Mouse (Mus musculus) myocyte (in vitro differentiated cells): ENCODE results near the gene Nmrk1.

Experiments
- CEBPB ChIP-seq: IDR thresholded peaks from 2 replicates; pipeline ENCODE4 v1.6.1; 2011; ENCODE audit warnings: mild to moderate bottlenecking, moderate library complexity; ENCODE audit not compliant: poor library complexity, insufficient read depth, severe bottlenecking
- POLR2A ChIP-seq: IDR thresholded peaks from one replicate; pipeline ENCODE4 v1.6.1; 2011; ENCODE audit warnings: low read depth, mild to moderate bottlenecking, control low read depth, moderate library complexity; ENCODE audit not compliant: insufficient read length
- POLR2AphosphoS2 ChIP-seq: IDR thresholded peaks from one replicate; pipeline ENCODE4 v1.6.1; 2011; ENCODE audit warnings: low read depth, control low read depth; ENCODE audit not compliant: insufficient read length
- SRF ChIP-seq: IDR thresholded peaks from one replicate; pipeline ENCODE4 v1.6.1; 2011; ENCODE audit warnings: low read depth; ENCODE audit not compliant: control insufficient read depth, insufficient read length
- TCF12 ChIP-seq: IDR thresholded peaks from one replicate; pipeline ENCODE4 v1.6.1; 2011; ENCODE audit warnings: mild to moderate bottlenecking, control low read depth; ENCODE audit not compliant: poor library complexity, insufficient read depth, severe bottlenecking

DNA sequence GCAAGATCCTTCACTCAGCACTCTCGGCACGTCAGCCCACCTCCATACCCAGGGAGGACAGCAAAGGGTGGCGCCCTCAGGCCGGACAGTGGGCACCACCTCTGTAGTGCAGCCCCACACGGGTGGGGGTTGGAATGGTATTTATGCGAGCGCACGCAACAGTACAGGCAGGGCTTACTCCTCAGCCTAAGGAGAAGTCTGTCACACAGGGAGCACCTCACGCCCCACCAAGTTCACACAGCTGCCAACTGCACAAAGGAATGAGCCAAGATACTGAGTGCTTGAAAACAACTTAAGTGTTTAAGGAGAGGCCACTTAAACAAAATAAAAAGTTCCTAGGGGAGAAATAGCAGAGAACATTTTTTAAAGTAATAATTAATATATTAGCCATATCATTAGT is 44.6 kb upstream of the Nmrk1 start:
- TF ChIP-seq POLR2A (no peak), CEBPB (no peak), SRF (no peak), POLR2AphosphoS2 (peak; percentile 10), TCF12 (no peak)
